Mouse (Mus musculus) lung, postnatal 0 days (tissue): ENCODE data around the gene Lcn11.

Source experiments
- CTCF ChIP-seq: IDR thresholded peaks from 2 replicates; pipeline ENCODE4 v1.5.1; 2016; ENCODE audit warnings: antibody characterized with exemption, mild to moderate bottlenecking
- EP300 ChIP-seq: IDR thresholded peaks from 2 replicates; pipeline ENCODE4 v1.6.1; 2016; ENCODE audit warnings: antibody characterized with exemption, mild to moderate bottlenecking, control low read depth

DNA sequence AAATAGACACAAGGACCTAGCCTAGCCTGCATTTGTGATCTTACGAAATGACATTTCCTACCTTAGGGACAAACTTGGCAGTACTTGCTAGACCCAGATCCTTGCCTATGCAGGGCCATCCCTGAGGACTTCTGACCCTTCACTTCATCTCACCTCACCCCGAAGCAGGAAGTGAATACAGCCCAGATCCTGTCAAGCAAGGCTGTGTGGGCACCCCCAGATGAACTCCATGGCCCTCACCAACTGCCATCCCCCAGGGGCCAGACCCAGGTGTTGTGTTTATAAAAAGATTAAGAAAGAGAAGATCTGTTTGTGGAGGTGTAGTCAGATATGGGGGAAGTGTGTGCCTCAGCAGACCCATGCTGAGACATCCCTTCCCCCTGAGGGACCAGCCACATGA, 2.2 kb upstream of the Lcn11 start:
- TF ChIP-seq CTCF (no peak), EP300 (no peak)
